Mouse (Mus musculus) adrenal gland, postnatal 25 days (tissue): ENCODE results near the gene Camk2d. TPM values are rescaled to one million over a fixed set of nuclear protein-coding genes. Genes with fewer than 3 reads are reported as not detected.

Experiments
- DNase-seq: peaks from one replicate; pipeline ENCODE4 v3.0.0; 2021; ENCODE audit warnings: mixed read lengths
- total RNA-seq: library from RNA; stranded (reverse); gene quantifications from 2 replicates; pipeline ENCODE4 v1.2.3, GENCODE M21; 2021

Camk2d gene
- total RNA-seq, 1 experiment from 2014 or later: 105 TPM

- no peak for DNase-seq
Observed at GRCm38 (mm10) chr3:126612748-126613509, 16.8 kb downstream of the Camk2d start.

GRCm38 (mm10) chr3:126613510-126614128 lies 17.5 kb downstream of the Camk2d start:
- no peak for DNase-seq

GRCm38 (mm10) chr3:126615306-126615705 lies 19.2 kb downstream of the Camk2d start:
- DNase-seq: no peak

- no peak for DNase-seq
Observed at GRCm38 (mm10) chr3:126620152-126620551, 24.1 kb downstream of the Camk2d start.

GRCm38 (mm10) chr3:126622509-126622908 lies 26.4 kb downstream of the Camk2d start:
- no peak for DNase-seq

- no peak for DNase-seq
Observed at GRCm38 (mm10) chr3:126624994-126625763, 29.1 kb downstream of the Camk2d start.

- DNase-seq: no peak
Observed at GRCm38 (mm10) chr3:126625764-126626040, 29.6 kb downstream of the Camk2d start.

GRCm38 (mm10) chr3:126627968-126628367 lies 31.9 kb downstream of the Camk2d start:
- DNase-seq: no peak

GRCm38 (mm10) chr3:126628380-126628779 lies 32.3 kb downstream of the Camk2d start:
- DNase-seq: no peak

GRCm38 (mm10) chr3:126629040-126629439 lies 32.9 kb downstream of the Camk2d start:
- DNase-seq: no peak

GRCm38 (mm10) chr3:126630111-126630869 lies 34.2 kb downstream of the Camk2d start:
- DNase-seq: peak; percentile 30

- DNase-seq: no peak
Observed at GRCm38 (mm10) chr3:126631583-126631982, 35.5 kb downstream of the Camk2d start.

GRCm38 (mm10) chr3:126632580-126632979 lies 36.5 kb downstream of the Camk2d start:
- DNase-seq: no peak

- no peak for DNase-seq
Observed at GRCm38 (mm10) chr3:126634171-126634570, 38.1 kb downstream of the Camk2d start.

- DNase-seq: no peak
Observed at GRCm38 (mm10) chr3:126638259-126638658, 42.2 kb downstream of the Camk2d start.

GRCm38 (mm10) chr3:126639098-126639513 lies 43.0 kb downstream of the Camk2d start:
- DNase-seq: no peak

- no peak for DNase-seq
Observed at GRCm38 (mm10) chr3:126640443-126641251, 44.5 kb downstream of the Camk2d start.

- DNase-seq: no peak
Observed at GRCm38 (mm10) chr3:126641451-126641850, 45.3 kb downstream of the Camk2d start.

GRCm38 (mm10) chr3:126643071-126644010 lies 47.2 kb downstream of the Camk2d start:
- no peak for DNase-seq

GRCm38 (mm10) chr3:126650332-126650731 lies 54.2 kb downstream of the Camk2d start:
- no peak for DNase-seq
